Mouse (Mus musculus) stomach, embryonic 16.5 days (tissue): ENCODE data around the gene Btbd6. TPM values are rescaled to one million over a fixed set of nuclear protein-coding genes. Genes with fewer than 3 reads are reported as not detected.

ENCODE experiments used
- ATAC-seq: fragments of 200-750 bp; cut with Nextera tagmentation; 2 replicates; pipeline ENCODE4 v1.8.0; 2017; ENCODE audit warnings: moderate number of reproducible peaks, moderate TSS enrichment; ENCODE audit not compliant: insufficient read depth, low FRiP score
- H3K27ac ChIP-seq: fragments of 300-500 bp; sonication (generic); 2 replicates; pipeline ENCODE4 v1.5.1; 2014; ENCODE audit warnings: low read length
- H3K27me3 ChIP-seq: fragments of 300-500 bp; sonication (generic); 2 replicates; pipeline ENCODE4 v1.6.1; 2014; ENCODE audit warnings: low read length, control low read depth, mixed read lengths; ENCODE audit not compliant: control insufficient read depth, insufficient read depth
- H3K36me3 ChIP-seq: fragments of 300-500 bp; sonication (generic); 2 replicates; pipeline ENCODE4 v1.6.1; 2014; ENCODE audit warnings: low read length; ENCODE audit not compliant: control insufficient read depth, insufficient read depth
- H3K4me1 ChIP-seq: fragments of 300-500 bp; sonication (generic); 2 replicates; pipeline ENCODE4 v1.6.1; 2014; ENCODE audit warnings: low read length, control low read depth, mixed read lengths; ENCODE audit not compliant: control insufficient read depth, insufficient read depth
- H3K4me2 ChIP-seq: fragments of 300-500 bp; sonication (generic); 2 replicates; pipeline ENCODE4 v1.6.1; 2014; ENCODE audit warnings: low read depth, low read length, mixed read lengths
- H3K4me3 ChIP-seq: fragments of 300-500 bp; sonication (generic); replicated peaks from 2 replicates; pipeline ENCODE4 v1.5.1; 2014; ENCODE audit warnings: mild to moderate bottlenecking, low read length
- H3K9ac ChIP-seq: fragments of 300-500 bp; sonication (generic); 2 replicates; pipeline ENCODE4 v1.6.1; 2014; ENCODE audit warnings: low read length
- H3K9me3 ChIP-seq: fragments of 300-500 bp; sonication (generic); replicated peaks from 2 replicates; pipeline ENCODE4 v1.6.1; 2016; ENCODE audit warnings: low read length, control low read depth; ENCODE audit not compliant: control insufficient read depth
- WGBS: fragments of 180-500 bp; shearing (Covaris S2); extraction: QIAGEN DNeasy Blood & Tissue Kit; methylation state at CpG from one replicate; pipeline ENCODE4 v1.1.7; 2014; 5-methylcytosine and 5-hydroxymethylcytosine counted together
- polyA plus RNA-seq: library from polyadenylated mRNA; unstranded; fragments of >200 nt; fragmentation: Nextera tagmentation; extraction: Ambion mirVana; gene quantifications from 2 replicates; pipeline ENCODE4 v1.2.1, GENCODE M21; 2015

The Btbd6 gene
- polyA plus RNA-seq, 1 experiment from 2014 or later: 20.6 TPM

- Histone ChIP-seq H3K27me3 (no peaks in the 10 kb centered on the region), H3K4me3 (no peak overlapping the region), H3K36me3 (no peaks in the 10 kb centered on the region), H3K4me1 (peaks cover 29% of the 10 kb centered on the region), H3K4me2 (no peak overlapping the region), H3K27ac (peak overlapping the region; percentile 94), H3K9me3 (no peaks in the 10 kb centered on the region), H3K9ac (no peak overlapping the region)
- no peak for ATAC-seq
- 87% methylated on average over 5 of the region's 5 CpGs for WGBS
These were observed 36.2 kb downstream of the Btbd6 start for GRCm38 (mm10) chr12:113012443-113012842.

GRCm38 (mm10) chr12:113013021-113013491, 36.8 kb downstream of the Btbd6 start:
- Histone ChIP-seq H3K9ac (peak overlapping the region; percentile 87), H3K4me3 (no peak overlapping the region), H3K36me3 (no peaks in the 10 kb centered on the region), H3K9me3 (no peaks in the 10 kb centered on the region), H3K27ac (peak overlapping the region; percentile 94), H3K27me3 (no peaks in the 10 kb centered on the region), H3K4me2 (peak overlapping the region; percentile 55), H3K4me1 (peaks cover 29% of the 10 kb centered on the region)
- WGBS: 57% methylated on average over 3 of the region's 3 CpGs
- no peak for ATAC-seq

GRCm38 (mm10) chr12:113013604-113014558, 37.6 kb downstream of the Btbd6 start, which contains the start of gene Pacs2:
TSS of gene Pacs2 (plus strand) at chr12:113014508.
- peak within 1 kb of the TSS; percentile 85 for H3K4me3 ChIP-seq
- no peaks in the 10 kb centered on the region for H3K36me3 ChIP-seq
- peak; percentile 96 for ATAC-seq
- H3K9ac ChIP-seq: peak within 1 kb of the TSS; percentile 91
- H3K4me2 ChIP-seq: peak within 1 kb of the TSS; percentile 86
- no peaks in the 10 kb centered on the region for H3K9me3 ChIP-seq
- 3% methylated on average over 54 of the region's 85 CpGs for WGBS
- H3K27me3 ChIP-seq: no peaks in the 10 kb centered on the region
- peaks cover 29% of the 10 kb centered on the region for H3K4me1 ChIP-seq
- peak within 1 kb of the TSS; percentile 94 for H3K27ac ChIP-seq

- ATAC-seq: peak; percentile 20; the same call in 1 of the 2 replicates
- no peaks in the 10 kb centered on the region for H3K36me3 ChIP-seq
These were observed 38.6 kb downstream of the Btbd6 start for GRCm38 (mm10) chr12:113014561-113015556.

GRCm38 (mm10) chr12:113015956-113016355, 39.7 kb downstream of the Btbd6 start:
- WGBS: 68% methylated on average over 4 of the region's 4 CpGs
- Histone ChIP-seq H3K9ac (peak overlapping the region; percentile 47), H3K36me3 (peaks cover 4% of the 10 kb centered on the region; the same call in 1 of the 2 replicates), H3K27ac (no peak overlapping the region), H3K4me1 (peaks cover 29% of the 10 kb centered on the region), H3K4me2 (peak overlapping the region; percentile 86; the same call in 1 of the 2 replicates), H3K27me3 (no peaks in the 10 kb centered on the region), H3K4me3 (peak overlapping the region; percentile 85), H3K9me3 (no peaks in the 10 kb centered on the region)
- ATAC-seq: no peak

More at GRCm38 (mm10) chr12:113014561-113015556, 38.6 kb downstream of the Btbd6 start:
- H3K4me2 ChIP-seq: peak overlapping the region; percentile 86
- peak overlapping the region; percentile 85 for H3K4me3 ChIP-seq
- no peaks in the 10 kb centered on the region for H3K27me3 ChIP-seq
- H3K9ac ChIP-seq: peak overlapping the region; percentile 91
- H3K4me1 ChIP-seq: peaks cover 29% of the 10 kb centered on the region
- WGBS: under 1% methylated on average over 63 of the region's 64 CpGs
- H3K27ac ChIP-seq: peak overlapping the region; percentile 67
- no peaks in the 10 kb centered on the region for H3K9me3 ChIP-seq

GRCm38 (mm10) chr12:113016976-113017375, 40.7 kb downstream of the Btbd6 start:
- ATAC-seq: no peak
- H3K9me3 ChIP-seq: no peaks in the 10 kb centered on the region
- H3K4me2 ChIP-seq: no peak overlapping the region
- H3K4me3 ChIP-seq: no peak overlapping the region
- no peak overlapping the region for H3K27ac ChIP-seq
- H3K4me1 ChIP-seq: peaks cover 29% of the 10 kb centered on the region
- H3K9ac ChIP-seq: peak overlapping the region; percentile 13; the same call in 1 of the 2 replicates
- whole genome bisulfite sequencing: 62% methylated on average over 8 of the region's 8 CpGs
- H3K27me3 ChIP-seq: no peaks in the 10 kb centered on the region
- H3K36me3 ChIP-seq: peaks cover 6% of the 10 kb centered on the region; the same call in 1 of the 2 replicates

GRCm38 (mm10) chr12:113017429-113017984, 41.2 kb downstream of the Btbd6 start:
- Histone ChIP-seq H3K4me3 (no peak overlapping the region), H3K4me2 (no peak overlapping the region), H3K4me1 (peaks cover 29% of the 10 kb centered on the region), H3K27me3 (no peaks in the 10 kb centered on the region), H3K27ac (no peak overlapping the region), H3K36me3 (peaks cover 6% of the 10 kb centered on the region; the same call in 1 of the 2 replicates), H3K9ac (no peak overlapping the region), H3K9me3 (no peaks in the 10 kb centered on the region)
- 69% methylated on average over 9 of the region's 9 CpGs for WGBS
- no peak for ATAC-seq

- ATAC-seq: no peak
- H3K27me3 ChIP-seq: no peaks in the 10 kb centered on the region
- H3K36me3 ChIP-seq: peaks cover 6% of the 10 kb centered on the region; the same call in 1 of the 2 replicates
- no peak overlapping the region for H3K4me3 ChIP-seq
- no peak overlapping the region for H3K27ac ChIP-seq
- H3K4me1 ChIP-seq: peaks cover 18% of the 10 kb centered on the region
- no peak overlapping the region for H3K4me2 ChIP-seq
- 79% methylated on average over 4 of the region's 4 CpGs for WGBS
- no peak overlapping the region for H3K9ac ChIP-seq
- H3K9me3 ChIP-seq: no peaks in the 10 kb centered on the region
These were observed 42.5 kb downstream of the Btbd6 start for GRCm38 (mm10) chr12:113018763-113019162.
